Mouse (Mus musculus) urinary bladder, postnatal 36 days (tissue): ENCODE results near the gene Tmem106b.
A peak's percentile ranks its signal among the peaks of the same experiment; 100 is the strongest.

Source experiments
- DNase-seq, 2 experiments: peaks; one replicate each; pipeline ENCODE4 v3.0.0; 2022; ENCODE audit warnings: low spot score in 2 of 2, mixed read lengths in 1 of 2

Gene Tmem106b

DNA sequence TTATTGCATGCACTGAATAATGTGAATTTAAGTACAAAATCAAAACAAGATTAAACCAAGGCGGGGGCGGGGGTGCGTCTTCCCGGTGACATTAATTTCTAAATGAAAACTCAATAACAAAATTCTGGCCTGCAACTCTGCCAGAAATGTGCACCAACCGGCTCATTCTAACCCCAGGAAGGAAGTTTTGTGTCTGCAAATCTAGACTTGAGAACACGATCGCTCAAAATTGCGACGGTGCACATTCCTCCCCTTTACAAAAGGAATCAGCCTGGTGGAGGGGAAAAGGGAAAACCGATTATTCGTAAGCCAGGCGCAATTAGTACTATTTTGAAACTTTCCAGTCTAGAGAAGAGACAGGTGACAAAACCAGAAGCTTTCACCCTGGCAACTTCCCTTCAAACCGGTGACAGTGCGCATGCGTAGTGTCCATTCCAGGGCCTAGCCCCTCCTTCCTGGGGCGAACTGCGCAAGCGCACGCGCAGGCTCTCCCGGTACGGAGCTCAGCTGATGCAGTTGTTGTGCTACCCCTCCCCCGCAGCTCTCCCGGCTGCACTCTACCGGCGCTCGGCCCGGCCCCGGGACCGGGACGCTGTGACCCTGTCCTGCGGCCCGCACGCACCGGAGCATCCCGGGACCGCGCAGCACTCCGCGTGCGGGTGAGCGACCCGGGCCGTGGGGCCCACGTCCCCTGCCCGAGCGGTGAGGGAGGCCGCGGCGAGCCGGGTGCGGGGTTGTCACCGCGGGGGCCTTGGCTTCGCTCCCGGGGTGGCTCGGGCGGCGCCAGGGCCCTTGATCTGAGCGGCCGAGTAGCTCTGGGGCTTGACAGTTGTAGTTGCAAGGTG lies at the start of gene Tmem106b:
TSS of gene Tmem106b (plus strand) at position 458 of the 845 bp plus-strand sequence.
- DNase-seq: peak; percentile 89 to 95

DNA sequence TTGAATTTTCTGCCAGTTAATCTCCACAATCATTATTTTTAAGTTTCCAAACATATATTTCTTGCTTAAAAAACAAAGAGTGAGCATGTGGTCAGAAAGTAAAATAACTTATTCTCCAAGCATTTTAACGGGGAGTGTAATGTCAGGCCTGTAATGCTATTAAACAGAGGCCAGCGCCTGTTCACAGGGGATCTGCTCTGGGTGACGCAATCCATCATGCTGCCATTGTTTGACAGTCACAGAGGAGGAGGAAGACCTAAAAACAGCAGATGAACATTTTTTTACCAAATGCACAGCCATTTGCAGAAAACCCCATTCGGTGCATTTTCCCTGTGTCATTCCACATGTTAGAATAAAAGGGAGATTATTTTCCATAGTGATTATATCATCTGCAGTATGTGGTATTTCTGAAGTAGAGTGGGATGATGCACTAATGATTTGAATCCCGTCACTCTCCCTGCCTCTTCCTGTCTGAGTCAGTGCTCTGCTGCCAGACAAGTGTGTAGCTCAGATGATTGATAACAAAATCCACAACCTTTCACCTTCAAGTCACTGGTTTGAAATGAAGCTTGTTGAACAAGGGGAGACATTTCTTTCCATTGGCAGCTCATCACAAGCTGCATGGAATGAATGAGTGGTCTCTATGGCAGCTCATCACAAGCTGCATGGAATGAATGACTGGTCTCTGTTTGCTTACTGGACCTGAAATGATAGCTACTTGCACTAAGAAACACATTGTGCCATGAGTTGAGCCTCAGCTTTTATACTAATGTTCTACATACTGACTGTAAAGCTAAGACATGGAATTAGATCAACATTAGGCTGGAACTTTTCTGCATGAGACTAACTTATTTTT lies 48.1 kb upstream of the Tmem106b start:
- no peak for DNase-seq

DNA sequence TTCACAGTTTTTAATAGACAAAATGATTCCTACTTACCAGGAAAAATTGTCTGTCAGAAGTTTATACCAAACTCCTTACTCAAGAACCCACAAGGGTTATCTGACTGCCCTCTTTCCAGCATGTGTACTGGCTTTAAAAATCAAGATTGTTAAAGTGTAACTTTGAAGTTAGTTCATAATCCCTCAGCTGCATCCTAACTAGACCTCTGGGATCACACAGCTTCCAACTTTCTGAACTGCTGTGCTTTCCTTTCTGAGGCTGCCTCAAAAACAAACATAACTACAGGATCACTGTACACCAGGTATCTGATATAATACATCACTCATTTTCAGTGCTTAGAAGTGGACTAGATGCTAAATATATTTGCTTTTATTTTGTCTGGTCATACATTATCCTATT lies 39.0 kb upstream of the Tmem106b start:
- DNase-seq: no peak

DNA sequence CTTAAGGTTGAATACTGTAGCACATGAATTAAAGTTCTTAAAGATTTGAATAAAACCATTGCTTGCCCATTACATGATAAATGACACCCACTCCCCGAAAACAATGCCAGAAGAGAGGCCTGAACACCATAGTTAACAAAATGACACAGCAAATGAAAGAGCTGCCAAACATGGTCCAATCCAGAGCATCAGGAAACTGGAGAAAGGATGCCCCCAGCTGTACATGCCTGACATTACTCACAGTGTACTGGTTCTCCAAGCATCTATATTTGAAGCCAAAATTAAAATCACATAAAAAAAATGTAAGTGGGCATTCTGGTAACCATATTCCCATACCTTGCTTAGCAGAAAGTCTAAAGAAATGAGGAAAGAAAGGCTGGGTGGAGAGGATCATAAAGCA lies 38.6 kb upstream of the Tmem106b start:
- DNase-seq: peak in 1 of 2 experiments; percentile 4

GRCm38 (mm10) chr6:13052408-13053200 lies 17.0 kb upstream of the Tmem106b start:
- DNase-seq: no peak

DNA sequence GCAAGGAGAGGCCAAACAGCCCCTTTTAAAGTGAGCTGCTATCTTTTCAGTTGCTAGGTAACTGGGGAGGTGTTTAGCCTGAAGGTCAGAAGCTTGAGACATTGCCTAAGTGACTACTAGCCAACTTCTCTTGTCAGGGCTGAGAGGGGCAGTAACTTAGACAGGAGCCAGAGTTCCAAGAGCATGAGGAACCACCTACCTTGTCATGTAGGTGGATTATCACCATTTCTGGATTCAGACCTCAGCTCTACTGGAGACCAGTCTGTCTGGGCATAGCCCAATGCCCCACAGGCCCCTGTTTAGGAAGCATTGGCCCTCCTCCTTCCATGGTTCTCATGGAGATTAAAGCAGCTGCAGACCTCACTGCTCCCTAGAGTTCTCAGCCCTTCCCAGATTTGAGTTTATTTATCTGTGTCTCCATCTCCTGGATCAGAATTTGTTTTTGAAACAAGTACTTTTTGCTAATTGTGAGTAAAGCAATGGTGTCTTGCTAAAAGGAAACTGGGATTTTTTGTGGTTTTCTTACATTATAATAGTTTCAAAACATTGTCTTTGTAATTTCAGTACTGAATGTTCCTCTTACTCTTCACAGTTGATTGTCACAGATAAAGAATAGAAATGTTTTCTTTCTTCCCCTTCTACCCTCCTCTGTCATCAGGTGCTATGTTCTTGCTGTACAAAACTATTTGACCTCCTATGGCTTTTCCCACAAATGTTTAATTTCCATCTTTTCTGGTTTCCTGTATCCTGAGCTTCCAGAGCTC lies 8.1 kb upstream of the Tmem106b start:
- DNase-seq: no peak

GRCm38 (mm10) chr6:13062063-13062462 lies 7.5 kb upstream of the Tmem106b start:
- no peak for DNase-seq

- DNase-seq: no peak
Observed at GRCm38 (mm10) chr6:13062691-13063255, 6.8 kb upstream of the Tmem106b start.

- no peak for DNase-seq
Observed at GRCm38 (mm10) chr6:13070147-13070425, 527 bp downstream of the Tmem106b start.

DNA sequence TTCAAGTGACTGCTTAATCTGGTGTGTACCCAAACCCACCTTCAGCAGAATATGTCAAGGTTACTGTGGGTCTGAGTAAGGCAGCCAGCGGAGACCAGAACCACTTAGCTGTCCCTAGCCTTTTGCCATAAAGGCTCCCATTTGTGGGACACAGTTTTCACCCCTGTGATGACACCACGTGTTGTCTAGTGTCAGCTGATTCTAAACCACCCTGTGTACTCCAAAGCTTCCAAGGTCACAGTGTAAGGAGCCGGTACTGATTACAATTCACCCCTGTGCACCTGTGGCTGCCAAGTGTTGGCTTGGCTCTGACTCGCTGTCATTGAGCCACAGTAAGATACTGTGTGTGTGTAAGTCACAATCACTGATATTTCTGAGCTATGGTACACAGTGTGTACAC lies 926 bp downstream of the Tmem106b start:
- DNase-seq: peak in 1 of 2 experiments; percentile 5

- no peak for DNase-seq
Observed at GRCm38 (mm10) chr6:13073036-13073435, 3.5 kb downstream of the Tmem106b start.

DNA sequence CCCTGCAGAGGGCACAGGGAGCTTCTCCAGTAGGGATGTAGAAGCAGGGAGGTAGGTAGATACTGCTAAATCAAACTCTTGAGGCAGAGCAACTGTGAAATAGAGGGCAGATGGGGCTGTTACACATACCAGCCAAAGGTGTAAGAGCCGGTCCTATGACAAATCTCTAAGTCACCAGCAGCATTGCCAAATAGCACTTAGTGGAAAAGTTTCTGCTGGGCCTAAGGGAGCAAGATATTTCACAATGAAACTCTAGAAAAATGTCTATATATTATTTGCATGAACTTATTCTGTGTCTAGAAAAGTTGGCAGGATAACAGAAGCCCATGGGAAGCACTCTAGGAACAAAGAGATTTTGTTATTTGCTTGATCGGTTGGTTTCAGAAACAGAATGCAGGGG lies 4.3 kb downstream of the Tmem106b start:
- DNase-seq: no peak

DNA sequence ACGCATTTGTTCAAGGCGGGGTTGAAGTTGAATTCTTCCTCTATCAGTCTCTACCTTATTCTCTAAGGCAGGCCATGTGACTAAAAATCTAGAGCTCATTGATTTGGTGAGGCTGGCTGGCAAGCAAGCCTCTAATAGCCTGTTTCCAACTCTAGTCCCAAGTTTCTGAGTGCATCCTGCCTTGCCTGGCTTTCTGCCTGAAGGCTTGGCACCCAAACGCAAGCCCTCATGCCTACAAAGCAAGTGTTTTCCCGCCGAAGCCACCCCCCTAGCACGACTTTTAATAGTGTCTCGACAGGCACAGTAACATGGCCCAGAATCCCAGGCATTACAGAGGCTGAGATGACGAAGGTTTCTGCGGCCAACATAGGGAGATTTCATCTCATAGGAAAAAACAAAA lies 13.3 kb downstream of the Tmem106b start:
- no peak for DNase-seq

- no peak for DNase-seq
Observed at GRCm38 (mm10) chr6:13096656-13097435, 27.3 kb downstream of the Tmem106b start.

DNA sequence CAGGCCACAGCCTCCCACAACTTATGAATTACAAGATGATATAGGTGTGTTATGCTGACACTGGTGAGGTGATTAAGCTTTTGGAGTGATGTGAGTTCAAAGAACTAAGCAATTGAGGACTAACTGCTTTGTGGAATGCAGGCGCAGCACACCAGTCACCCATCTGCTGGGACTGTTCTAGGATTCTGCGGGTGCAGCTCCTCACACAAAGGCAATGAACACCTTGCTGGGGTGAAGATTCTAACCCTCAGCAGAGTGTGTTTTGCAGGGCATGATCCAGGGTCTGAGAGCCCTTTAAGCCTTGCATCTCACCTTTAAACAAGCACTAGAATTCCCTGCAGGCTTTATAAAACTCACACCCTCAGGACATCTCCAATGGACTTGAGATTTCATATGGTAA lies 30.6 kb downstream of the Tmem106b start:
- no peak for DNase-seq

- no peak for DNase-seq
Observed at GRCm38 (mm10) chr6:13108662-13109061, 39.1 kb downstream of the Tmem106b start.

DNA sequence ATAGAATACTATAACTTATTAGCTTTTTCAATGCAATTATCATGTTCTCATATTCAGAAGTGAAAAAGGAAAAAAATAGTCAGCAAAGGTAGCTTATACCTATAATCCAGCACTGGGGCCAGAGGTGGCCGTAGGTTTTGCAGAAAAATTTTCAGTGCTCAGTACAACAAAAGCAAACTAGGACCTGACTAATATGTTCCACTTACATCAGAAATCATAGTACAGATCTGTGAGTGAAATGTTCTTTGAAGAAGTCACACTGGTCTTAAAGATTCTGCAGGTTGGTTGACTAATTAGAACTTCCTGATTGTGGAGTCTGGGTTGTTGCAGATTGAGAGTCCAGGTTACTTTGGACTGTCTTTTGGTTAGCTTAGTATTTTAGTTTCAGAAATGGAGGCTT lies 67.7 kb downstream of the Tmem106b start:
- no peak for DNase-seq
